Mouse (Mus musculus) R1 (cell line): ENCODE results near the gene Os9.
A peak's percentile ranks its signal among the peaks of the same experiment; 100 is the strongest.
"Not testable (repeated sequence)": the region's sequence is repeated elsewhere in the genome, so short reads cannot be mapped to it uniquely, and the experiment has no call there.

ENCODE experiments used
- DNase-seq: peaks from one replicate; pipeline ENCODE4 v3.0.0-alpha.2; 2018; ENCODE audit warnings: low read depth, low spot score

Os9 gene

DNA sequence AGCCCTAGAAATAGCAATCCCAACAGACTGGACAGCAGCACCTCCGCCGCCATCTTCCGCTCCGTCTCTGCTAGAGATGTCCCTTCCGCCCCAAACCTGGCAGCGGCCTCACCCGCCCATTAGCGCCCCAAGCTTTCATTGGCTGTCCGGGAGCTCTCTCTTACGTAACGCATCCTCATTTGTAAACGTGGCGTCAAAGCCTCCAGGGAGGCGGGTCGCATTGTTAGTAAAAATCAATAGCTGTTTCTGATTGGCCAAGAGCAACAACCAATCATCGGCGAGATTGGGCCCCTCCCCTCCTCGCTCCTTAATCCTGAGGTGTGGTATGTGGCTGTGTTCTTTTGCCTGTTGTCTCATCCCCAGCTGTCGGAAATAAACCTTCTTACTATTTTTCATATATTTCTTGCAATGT, at the start of gene Os9:
Gene Os9 (minus strand): TSS at position 66 of the 412 bp plus-strand sequence.
- peak; percentile 100 for DNase-seq

DNA sequence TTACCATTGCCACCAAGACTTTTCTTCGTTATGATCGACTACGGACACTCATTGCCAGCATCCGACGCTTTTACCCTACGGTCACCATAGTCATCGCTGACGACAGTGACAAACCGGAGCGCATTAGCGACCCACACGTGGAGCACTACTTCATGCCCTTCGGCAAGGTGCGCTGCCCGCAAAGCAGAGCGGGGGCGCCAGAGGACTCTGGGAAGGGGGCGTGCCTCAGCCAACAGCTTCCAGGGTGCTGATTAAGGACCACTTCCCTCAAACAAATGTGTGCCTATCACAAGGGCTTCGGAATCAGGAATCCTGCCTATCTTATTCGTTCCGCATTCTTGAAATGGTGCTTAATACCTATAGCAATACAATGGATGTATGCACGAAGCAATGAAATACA, 49.1 kb upstream of the Os9 start:
- DNase-seq = peak; percentile 64

DNA sequence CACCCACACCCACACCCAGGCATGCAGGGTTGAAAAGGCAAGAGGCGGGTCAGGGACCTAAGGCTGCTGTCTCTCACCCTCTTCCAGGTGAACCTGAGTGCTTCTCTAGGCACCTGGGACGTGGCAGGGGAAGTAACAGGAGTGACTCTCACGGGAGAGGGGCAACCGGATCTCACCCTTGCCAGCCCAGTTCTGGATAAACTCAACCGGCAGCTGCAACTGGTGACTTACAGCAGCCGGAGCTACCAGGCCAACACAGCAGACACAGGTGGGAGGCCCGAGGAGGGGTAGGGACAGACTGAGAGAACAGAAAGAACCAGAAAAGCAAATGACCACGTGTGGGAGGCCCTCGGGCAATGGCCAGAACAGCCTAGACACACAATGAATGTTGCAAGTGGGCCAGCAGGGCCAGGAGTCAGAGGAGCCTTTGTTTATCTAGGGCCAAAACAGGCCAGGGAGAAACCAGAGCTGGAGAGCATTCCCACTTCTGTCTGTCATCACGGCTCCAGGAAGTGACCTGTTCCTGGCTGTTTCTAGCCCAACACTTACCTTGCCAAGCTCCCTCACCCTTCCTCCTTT, 46.8 kb upstream of the Os9 start:
- DNase-seq = no peak

DNA sequence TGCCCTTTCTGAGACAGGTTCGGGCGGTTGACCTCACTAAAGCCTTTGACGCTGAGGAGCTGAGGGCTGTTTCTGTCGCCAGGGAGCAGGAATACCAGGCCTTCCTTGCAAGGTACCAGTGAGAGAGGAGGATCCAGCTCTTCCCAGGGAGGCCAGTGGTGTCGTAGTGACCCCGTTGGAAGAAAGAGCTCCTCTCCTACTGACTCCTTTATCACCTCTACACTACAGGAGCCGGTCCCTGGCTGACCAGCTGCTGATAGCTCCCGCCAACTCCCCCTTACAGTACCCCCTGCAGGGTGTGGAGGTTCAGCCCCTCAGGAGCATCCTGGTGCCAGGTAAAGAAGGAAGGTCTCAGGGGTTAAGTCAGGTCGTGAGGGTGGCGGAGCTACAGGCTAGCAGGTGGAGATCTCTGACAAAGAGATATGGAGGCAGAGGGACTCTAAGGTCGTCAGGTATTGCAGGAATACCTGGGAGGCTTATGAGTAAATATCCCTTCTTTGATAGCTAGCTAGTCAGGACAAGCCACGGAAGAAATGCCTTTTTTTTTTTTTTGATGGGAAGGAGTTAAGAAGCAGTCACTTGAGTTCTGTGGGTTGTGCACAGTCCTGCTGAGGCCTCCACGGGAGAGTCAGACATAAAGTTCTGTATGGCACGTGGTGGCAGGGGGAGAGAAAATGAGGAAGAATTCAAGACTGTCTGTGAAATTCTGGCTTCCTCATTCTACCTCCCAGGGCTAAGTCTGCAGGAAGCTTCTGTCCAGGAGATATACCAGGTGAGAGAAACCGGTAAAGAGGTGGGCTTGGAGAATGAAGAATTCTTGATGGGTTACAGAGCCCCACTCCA, 46.1 kb upstream of the Os9 start:
- no peak for DNase-seq

DNA sequence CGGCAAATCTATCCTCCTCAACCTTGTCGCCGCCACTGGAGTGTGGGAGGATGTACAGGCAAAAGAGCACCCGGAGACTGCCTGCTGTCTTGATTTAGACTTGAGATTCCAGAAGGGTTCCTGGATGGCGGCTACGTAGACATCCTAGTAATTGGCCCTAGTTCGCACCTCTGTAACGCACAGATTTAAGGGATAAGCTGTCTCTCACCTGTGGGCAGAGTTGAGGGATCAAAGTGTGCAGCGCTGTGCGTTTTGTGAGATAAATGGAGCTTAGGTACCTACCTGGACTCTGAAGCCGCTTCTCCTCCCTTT, 45.4 kb upstream of the Os9 start:
- no peak for DNase-seq

DNA sequence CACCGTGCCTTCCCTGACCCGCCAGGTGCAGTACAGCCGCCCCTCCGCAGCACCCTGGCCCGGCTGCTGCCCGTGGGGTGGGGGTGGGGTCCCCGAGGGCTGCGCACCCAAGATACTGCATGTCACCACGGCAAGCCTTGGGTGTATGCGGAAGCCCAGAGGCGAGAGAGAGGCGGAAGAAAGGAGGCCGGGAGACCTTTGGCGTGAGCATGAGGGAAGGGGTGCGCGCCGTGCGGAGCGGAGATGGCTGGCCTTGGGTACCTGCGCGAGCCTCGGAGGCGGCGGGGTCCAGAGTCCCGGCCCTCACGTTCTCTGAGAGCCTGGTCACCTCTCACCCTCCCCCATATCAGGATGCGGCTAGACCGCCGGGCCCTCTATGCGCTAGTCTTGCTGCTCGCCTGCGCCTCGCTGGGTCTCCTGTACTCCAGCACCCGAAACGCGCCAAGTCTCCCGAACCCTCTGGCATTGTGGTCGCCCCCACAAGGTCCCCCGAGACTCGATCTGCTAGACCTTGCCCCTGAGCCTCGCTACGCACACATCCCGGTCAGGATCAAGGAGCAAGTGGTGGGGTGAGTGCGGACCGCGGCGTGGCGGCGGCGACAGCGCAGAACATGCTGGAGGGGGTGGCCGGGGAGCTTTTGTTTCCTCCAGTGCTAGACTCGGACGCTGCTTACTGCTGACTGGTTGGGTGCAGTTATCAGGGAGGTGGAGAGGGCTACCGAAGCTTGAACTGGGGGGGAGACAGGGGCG, 44.9 kb upstream of the Os9 start:
- peak; percentile 79 for DNase-seq

DNA sequence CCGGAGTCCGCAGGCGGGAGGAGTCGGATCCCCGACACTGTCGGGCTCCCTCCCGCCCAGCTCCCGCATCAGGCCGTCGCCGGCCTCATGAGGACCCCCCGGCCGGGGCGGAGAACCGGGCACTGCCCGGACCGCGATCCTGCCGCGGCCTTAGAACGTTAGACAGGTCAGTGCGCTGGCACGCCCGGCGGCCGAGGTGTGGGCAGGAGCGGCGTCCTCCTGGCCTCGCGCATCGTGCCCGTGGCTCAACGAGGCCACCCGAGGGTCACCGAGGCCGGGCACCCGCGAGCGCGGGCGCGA, 44.4 kb upstream of the Os9 start:
- DNase-seq = no peak

DNA sequence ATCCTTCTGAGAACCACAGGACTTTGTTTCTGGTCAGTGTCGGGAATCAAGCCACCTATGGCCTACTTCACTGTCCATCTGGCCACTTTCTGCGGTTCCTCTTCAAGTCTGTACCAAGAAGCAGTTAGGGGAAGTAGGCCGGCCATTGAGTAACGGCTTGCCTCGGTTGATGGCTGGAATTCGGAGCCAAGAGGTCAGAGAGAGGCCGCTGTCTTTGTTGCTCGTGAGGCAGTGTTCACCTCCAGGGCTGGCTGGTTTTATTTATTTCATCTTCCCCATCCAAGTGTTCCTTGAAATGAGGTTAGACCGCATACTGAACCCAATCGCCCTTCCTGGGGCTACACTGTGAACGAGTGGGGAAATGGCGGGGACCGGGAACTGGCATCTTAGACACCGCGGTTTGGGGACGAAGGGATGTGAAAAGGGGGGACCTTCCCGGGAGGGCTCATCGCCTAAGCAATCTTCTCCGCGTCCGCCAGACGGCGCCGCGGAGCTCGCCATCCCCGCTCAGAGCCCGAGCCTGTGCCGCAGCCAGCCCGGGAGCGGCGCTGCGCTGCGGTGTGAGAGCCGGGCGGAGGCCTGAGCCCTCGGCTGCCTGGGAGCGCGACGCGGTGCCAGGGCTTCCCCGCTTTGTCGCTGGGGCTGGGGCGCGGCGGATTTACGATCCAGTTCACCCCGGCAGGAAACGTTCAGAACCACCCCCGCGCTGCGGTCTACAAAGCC, 43.9 kb upstream of the Os9 start, which contains the start of gene B4galnt1:
Gene B4galnt1 (plus strand): TSS at position 595 of the 723 bp plus-strand sequence.
- peak; percentile 87 for DNase-seq

DNA sequence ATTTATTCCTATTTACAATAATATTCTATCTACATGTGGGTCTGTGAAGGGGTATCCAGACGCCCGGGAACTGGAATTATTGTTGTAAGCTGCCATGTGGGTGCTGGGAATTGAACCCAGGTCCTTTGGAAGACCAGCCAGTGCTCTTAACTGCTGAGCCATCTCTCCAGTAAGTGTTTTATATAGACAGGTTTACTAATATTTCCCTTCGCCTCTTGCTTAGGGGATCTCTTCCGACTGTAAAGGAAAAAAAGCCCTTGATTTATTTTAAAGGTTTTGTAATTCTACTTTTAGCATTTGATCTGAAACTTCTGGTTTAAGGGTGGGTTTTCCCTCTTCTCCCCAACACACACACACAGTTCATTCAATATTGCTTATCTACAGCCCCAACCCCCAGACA, 43.3 kb upstream of the Os9 start:
- DNase-seq = no peak

DNA sequence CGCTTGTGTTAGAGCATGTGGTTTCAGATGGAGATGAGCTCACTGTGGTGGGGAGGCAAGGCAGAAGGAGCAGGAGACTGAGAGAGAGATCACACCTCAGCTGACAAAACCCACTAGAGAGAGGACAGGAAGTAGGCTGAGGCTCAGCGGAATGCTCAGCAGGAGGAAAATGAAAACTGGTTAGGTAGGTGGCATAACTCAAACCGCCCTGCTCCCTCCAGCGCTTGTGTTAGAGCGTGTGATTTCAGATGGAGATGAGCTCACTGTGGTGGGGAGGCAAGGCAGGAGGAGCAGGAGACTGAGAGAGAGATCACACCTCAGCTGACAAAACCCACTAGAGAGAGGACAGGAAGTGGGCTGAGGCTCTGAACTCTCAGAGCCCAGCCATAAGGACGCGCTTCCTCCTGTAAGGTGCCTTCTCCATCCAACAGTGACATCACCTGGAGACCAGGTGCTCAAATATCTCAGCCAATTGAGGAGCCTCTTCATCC, 41.9 kb upstream of the Os9 start:
- not testable (repeated sequence) for DNase-seq

DNA sequence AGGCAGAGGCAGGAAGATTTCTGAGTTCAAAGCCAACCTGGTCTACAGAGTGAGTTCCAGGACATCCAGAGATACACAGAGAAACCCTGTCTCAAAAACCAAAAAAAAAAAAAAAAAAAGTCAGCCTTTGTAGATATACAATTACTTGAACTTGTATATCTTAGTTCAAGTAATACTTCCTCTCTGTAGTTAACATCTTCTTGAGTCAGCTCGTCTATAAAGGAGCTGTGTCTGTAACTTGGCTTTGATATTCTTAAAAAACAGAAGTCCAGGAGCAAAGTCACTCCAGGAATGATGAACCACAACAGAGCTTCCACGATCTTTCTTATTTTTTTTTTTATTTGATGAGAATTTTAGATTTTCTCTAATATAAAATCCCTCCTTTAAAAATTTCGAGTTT, 39.8 kb upstream of the Os9 start:
- no peak for DNase-seq

DNA sequence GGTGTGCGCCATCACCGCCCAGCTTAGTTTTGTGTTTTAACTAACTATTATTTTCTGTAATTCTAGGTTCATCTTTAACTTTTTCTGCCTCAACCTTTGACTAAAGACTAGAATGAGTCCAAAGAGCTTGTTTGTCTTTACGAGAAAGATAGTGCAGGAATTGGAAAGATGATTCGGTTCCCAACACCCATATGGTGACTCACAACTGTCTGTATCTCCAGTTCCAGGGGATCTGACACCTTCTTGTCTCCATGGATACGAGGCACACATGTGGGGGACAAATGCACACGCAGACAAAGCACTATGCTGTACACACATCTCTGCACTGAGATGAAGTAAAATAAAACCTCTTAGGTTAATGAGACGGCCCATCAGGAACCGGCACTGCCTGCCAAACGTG, 39.1 kb upstream of the Os9 start:
- no peak for DNase-seq

DNA sequence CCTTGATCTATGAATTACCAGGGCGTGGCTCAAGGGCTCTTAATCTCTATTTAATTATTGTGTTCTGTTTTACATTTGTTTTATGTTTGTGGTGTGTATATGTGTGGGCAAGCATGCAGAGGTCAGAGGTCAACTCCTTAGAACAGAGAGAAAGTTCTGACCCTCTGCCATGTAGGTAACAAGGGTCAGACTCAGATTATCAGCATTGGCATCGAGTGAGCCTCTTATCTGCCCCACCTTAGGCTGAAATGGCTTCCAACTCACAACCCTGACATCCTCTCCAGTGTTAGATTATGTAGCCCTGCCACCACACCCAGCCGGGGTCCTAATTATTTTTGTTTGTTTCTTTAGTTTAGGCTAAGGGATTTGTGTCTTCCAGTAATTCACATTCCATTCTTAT, 37.5 kb upstream of the Os9 start:
- DNase-seq = no peak

DNA sequence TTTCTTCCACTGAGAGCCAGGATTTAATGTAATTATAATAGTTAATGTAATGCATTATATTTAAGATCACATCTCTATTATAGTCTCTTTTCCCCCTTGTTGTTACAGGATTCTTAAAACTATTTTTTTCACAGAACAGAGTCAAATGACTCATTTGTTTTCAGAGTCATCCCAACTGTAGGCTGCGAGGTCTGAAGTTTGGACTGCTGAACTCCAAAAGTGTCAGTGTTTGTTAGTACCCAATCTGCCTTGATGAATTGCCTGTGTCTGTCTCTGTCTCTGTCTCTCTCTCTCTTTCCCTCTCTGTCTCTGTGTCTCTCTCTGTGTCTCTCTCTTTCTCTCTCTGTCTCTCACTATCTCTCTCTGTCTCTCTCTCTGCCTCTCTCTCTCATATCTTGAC, 35.6 kb upstream of the Os9 start:
- DNase-seq = no peak

DNA sequence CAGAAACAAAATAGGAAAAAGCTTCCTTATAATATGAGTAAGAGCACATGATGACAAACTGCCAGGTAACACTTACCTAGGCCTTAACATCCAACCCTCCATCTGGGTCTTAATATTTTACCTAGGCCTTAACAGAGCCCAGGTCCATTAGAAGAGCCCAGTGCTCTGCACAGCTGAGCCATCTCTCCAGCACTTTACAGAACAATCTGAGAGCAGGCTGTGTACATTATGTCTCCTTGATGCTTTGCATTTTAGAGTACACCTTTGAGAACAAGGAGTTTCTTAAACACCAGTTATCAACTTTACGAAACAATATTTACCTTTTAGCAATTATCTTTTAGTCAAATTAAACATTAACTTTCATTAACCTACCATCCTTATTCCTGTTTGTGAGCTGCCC, 35.2 kb upstream of the Os9 start:
- DNase-seq = no peak

DNA sequence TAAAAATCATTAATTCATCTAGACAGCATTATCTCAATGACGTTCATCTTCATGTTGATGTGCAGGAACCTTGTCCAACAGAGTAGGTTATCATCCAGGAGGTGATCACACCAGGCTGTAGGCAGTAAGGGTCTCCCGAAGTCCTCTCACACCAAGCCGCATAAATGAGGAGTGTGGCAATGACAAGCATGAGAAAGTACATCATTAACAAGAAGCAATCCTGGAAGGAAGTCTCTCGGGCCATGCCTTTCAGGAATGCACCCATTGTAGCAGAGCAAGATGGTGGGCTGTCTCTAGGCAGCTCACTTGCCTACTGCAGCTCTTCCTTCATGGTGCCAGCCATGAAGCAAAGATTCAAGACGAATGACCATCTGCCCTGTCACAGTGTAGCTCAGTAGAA, 33.7 kb upstream of the Os9 start:
- no peak for DNase-seq

DNA sequence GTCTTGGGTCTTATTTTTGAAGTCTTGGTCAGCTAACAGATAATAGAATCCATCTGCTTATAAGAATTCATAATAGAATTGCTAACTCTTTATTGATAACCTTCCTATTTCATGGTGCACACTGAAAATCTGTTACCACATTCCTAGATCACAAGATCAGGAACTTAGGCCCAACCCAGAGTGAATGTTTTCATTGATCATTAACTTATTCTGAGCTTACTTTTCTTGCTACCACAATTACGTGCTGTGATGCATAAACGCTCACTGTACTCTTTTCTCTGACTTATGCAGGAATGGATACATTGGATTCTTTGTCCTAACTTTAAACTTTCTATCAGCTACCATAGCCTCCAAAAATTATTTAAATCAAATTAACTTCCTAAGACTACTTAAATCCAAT, 33.3 kb upstream of the Os9 start:
- no peak for DNase-seq

DNA sequence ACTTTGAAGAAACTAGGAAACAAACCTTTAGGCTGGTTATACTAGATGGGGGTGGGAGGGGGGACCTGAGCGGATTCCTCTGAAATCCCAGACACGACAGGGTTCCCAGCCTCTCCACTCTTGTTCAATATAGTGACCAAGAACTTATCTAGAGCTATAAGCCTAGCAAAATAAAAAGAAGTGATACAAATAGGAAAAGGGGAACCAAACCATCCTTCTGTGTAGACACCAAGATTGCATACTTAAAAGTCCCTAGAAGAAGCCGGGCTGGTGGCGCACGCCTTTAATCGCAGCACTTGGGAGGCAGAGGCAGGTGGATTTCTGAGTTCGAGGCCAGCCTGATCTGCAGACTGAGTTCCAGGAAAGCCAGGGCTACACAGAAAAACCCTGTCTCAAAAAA, 32.4 kb upstream of the Os9 start:
- no peak for DNase-seq

DNA sequence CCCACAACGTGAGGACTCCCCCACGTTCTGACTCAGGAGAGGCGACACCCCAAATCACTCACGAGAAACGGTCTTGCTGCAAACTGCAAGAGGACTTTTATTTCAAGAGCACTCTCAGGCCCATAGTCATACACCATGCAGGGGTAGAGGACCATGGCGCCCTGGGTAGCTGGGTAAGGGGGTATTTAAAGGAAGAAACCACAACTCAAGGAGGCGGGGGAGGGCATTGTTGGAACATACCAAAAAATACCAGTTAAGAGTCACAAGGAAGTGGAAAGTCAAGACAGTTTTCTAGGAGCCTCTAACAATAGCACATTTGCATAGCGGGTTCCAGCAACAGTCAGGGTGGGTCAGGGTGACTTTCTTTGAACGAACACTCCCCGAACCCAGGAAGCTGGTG, 31.6 kb upstream of the Os9 start:
- peak; percentile 91 for DNase-seq

DNA sequence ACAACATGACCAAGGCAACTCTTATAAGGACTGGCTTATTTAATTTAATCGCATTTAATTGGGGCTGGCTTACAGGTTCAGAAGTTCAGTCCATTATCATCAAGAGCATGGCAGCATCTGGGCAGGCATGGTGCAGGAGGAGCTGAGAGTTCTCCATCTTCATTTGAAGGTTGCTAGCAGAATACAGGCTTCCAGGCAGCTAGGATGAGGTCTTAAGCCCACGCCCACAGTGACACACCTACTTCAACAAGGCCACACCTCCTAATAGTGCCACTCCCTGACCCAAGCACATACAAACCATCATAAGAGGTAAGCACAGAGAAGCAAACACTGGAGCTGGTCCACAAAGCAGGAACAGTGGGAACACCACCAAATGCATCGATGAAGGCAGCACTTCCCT, 30.3 kb upstream of the Os9 start:
- DNase-seq = not testable (repeated sequence)

DNA sequence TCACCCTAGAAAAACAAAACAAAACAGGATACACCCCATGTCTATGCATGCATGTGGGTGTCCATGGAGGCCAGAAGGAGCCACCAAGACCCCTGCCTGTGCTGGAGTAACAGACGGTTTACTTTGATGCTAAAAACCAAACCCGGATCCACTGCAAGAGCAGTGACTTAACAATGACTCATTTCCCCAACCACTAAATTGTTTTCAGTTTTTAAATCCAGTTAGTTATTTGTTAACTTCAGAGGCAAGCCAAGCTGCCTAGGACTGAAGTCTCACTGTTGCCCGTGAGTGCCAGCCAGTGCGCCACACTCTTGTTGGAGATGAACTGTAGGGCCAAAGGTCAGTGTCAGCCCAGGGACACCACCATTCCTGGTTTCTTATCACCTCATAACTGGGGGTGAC, 29.5 kb upstream of the Os9 start:
- DNase-seq = no peak

DNA sequence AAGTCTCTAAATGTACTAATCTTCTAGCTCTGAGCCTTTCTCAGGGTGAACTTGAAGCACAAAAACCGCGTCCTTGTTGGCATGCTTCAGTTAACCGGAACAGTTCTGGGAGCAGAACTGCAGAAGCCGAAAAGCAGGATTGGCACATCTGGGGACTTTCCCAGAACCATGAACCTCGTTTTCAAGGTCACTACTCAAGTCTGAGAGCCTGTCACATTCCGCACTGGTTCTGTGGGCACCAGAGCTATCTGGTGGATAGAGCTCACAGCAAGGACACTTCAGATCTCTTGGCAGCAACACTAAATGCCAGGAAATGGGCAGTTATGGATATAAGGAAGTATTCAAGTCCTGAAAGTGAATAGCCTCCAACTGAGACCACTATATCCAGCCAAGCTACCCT, 26.2 kb upstream of the Os9 start:
- peak; percentile 59 for DNase-seq
